Mouse (Mus musculus) lung, postnatal 0 days (tissue): ENCODE measurements at regions not wholly inside any gene's neighbourhood (a gene's known extent, or its start where the extent isn't known, plus 50 kb on each side); places are given as distances from the start of the nearest gene placed in this dataset.
A peak's percentile ranks its signal among the peaks of the same experiment; 100 is the strongest.

Experiments used
- ATAC-seq: fragments of 200-750 bp; cut with Nextera tagmentation; 2 replicates; pipeline ENCODE4 v1.8.0; 2017; ENCODE audit warnings: moderate library complexity
- DNase-seq: peaks from one replicate; pipeline ENCODE4 v3.0.0-alpha.2; 2016; ENCODE audit warnings: low spot score
- H3K27ac ChIP-seq: fragments of 300-500 bp; sonication (generic); 2 replicates; pipeline ENCODE4 v1.5.1; 2014; ENCODE audit warnings: antibody characterized with exemption, mild to moderate bottlenecking, low read length, mixed read lengths
- H3K27me3 ChIP-seq: fragments of 300-500 bp; sonication (generic); replicated peaks from 2 replicates; pipeline ENCODE4 v1.6.1; 2014; ENCODE audit warnings: low read length, mixed read lengths; ENCODE audit not compliant: insufficient read depth
- H3K36me3 ChIP-seq: fragments of 300-500 bp; sonication (generic); 2 replicates; pipeline ENCODE4 v1.6.1; 2014; ENCODE audit warnings: low read length, mixed read lengths; ENCODE audit not compliant: insufficient read depth
- H3K4me1 ChIP-seq: fragments of 300-500 bp; sonication (generic); 2 replicates; pipeline ENCODE4 v1.6.1; 2014; ENCODE audit warnings: antibody characterized with exemption, low read depth, low read length, mixed read lengths; ENCODE audit not compliant: insufficient read depth
- H3K4me2 ChIP-seq: fragments of 300-500 bp; sonication (generic); replicated peaks from 2 replicates; pipeline ENCODE4 v1.6.1; 2014; ENCODE audit warnings: low read depth, mild to moderate bottlenecking, low read length, moderate library complexity, mixed read lengths
- H3K4me3 ChIP-seq: fragments of 300-500 bp; sonication (generic); 2 replicates; pipeline ENCODE4 v1.5.1; 2014; ENCODE audit warnings: low read depth, low read length
- H3K9ac ChIP-seq: fragments of 300-500 bp; sonication (generic); replicated peaks from 2 replicates; pipeline ENCODE4 v1.6.1; 2014; ENCODE audit warnings: low read depth, mild to moderate bottlenecking
- H3K9me3 ChIP-seq: fragments of 300-500 bp; sonication (generic); 2 replicates; pipeline ENCODE4 v1.6.1; 2016; ENCODE audit warnings: low read length, mixed read lengths
- CTCF ChIP-seq: IDR thresholded peaks from 2 replicates; pipeline ENCODE4 v1.5.1; 2016; ENCODE audit warnings: antibody characterized with exemption, mild to moderate bottlenecking
- EP300 ChIP-seq: IDR thresholded peaks from 2 replicates; pipeline ENCODE4 v1.6.1; 2016; ENCODE audit warnings: antibody characterized with exemption, mild to moderate bottlenecking, control low read depth
- WGBS: fragments of 180-500 bp; shearing (Covaris S2); extraction: QIAGEN DNeasy Blood & Tissue Kit; methylation state at CpG from one replicate; pipeline ENCODE4 v1.1.7; 2014; 5-methylcytosine and 5-hydroxymethylcytosine counted together

DNA sequence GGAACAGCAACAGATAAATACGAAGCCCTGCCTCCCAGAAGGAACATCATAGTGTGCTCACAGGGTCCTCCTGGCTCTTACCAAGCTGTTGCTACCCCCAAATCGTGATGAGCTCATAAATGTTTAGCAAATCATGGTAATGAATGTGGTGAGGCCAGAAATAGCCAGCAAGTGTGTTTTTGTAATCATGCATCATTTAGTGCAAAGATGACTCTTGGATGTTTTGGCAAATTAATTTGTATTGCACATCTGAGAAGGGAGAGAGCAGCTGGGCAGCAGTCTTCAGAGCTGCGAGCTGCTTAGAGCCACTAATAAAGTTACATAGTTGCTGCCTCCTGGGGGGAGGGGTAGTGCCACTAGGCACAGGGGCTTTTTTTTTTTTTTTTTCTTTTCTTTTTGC, 79.8 kb upstream of the 4930583I09Rik start:
- Histone ChIP-seq H3K4me2 (no peak overlapping the region), H3K9ac (no peak overlapping the region), H3K36me3 (no peaks in the 10 kb centered on the region), H3K27me3 (no peaks in the 10 kb centered on the region), H3K4me1 (no peaks in the 10 kb centered on the region), H3K9me3 (no peaks in the 10 kb centered on the region), H3K4me3 (no peak overlapping the region), H3K27ac (no peak overlapping the region)
- TF ChIP-seq CTCF (no peak), EP300 (no peak)
- ATAC-seq (no peak), DNase-seq (peak; percentile 25)
- 51% methylated on average over 3 of the region's 3 CpGs for WGBS

DNA sequence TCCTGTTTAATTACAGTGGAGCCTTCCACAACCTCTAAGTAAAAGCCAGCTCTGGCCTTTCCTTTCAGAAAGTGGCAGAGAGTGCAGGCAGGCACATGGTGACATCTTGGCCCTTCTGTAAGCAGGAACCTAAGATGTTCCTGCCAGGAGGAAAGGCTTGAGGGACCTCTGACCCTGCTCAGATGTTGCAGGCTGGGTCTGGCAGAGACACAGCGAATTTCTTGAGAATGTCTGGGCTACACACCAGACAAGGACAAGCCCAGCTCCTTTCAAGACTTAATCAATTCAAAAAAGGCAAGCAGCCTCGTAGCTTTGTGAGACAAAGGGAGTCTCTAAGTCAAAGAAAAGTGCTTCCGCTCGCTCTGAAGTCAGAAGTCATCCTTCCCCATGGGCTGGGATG, 79.2 kb upstream of the 4930583I09Rik start:
- ATAC-seq (no peak), DNase-seq (no peak)
- no peak overlapping the region for H3K27ac ChIP-seq
- no peak overlapping the region for H3K4me3 ChIP-seq
- H3K27me3 ChIP-seq: no peaks in the 10 kb centered on the region
- no peaks in the 10 kb centered on the region for H3K9me3 ChIP-seq
- H3K4me2 ChIP-seq: no peak overlapping the region
- no peak for TF ChIP-seq CTCF
- TF ChIP-seq EP300: no peak
- no peaks in the 10 kb centered on the region for H3K4me1 ChIP-seq
- H3K9ac ChIP-seq: no peak overlapping the region
- WGBS: 27% methylated on average over 4 of the region's 4 CpGs
- H3K36me3 ChIP-seq: no peaks in the 10 kb centered on the region

DNA sequence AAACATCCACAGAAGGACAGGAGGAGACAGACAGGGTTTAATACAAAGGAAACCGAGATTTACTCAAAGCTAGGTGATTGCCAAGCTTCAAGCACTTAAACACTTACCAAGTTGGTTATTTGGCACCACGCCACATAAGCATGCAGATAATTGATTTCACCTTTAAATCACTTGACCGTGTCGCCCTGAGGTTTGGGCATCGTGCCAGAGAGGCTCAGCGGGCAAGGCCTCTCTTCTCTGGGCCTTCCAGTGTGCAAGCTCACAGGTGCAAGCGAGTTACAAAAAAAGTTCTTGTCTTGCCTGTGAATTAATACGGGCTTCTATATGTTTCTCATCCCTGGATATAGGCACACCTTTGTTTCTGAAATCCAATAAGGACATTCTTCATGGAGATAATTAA, 78.4 kb upstream of the 4930583I09Rik start:
- Histone ChIP-seq H3K27me3 (no peaks in the 10 kb centered on the region), H3K4me1 (no peaks in the 10 kb centered on the region), H3K9me3 (no peaks in the 10 kb centered on the region), H3K4me3 (no peak overlapping the region), H3K4me2 (no peak overlapping the region), H3K36me3 (no peaks in the 10 kb centered on the region), H3K9ac (no peak overlapping the region), H3K27ac (no peak overlapping the region)
- DNase-seq (peak; percentile 22), ATAC-seq (no peak; the same call in 1 of the 2 replicates)
- no peak for TF ChIP-seq EP300
- TF ChIP-seq CTCF: no peak
- WGBS: 35% methylated on average over 8 of the region's 8 CpGs

DNA sequence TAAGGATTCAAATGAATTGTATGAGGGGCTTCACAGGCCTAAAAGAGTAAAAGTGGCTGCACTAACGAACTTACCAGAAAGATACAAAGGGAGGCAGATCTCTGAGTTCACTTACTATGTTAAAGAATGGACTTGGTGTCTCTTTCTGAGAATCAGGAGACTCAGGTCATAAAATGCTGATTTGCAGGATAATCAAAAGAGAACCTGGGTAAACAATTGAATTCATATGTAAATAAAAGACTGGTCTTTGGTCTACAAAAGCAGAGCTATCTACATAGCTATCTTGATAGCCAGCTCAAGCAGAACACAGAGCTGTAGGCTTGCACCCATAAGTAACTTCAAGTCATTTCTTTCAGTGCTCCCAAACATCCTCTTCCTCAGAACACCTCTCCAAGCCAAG, 72.8 kb upstream of the 4930583I09Rik start:
- no peak overlapping the region for H3K27ac ChIP-seq
- ATAC-seq (no peak), DNase-seq (no peak)
- no peaks in the 10 kb centered on the region for H3K27me3 ChIP-seq
- no peak for TF ChIP-seq EP300
- no peak for TF ChIP-seq CTCF
- no peaks in the 10 kb centered on the region for H3K9me3 ChIP-seq
- 81% methylated on average over 1 of the region's 1 CpGs for WGBS
- H3K9ac ChIP-seq: no peak overlapping the region
- no peak overlapping the region for H3K4me3 ChIP-seq
- no peaks in the 10 kb centered on the region for H3K36me3 ChIP-seq
- H3K4me2 ChIP-seq: no peak overlapping the region
- H3K4me1 ChIP-seq: no peaks in the 10 kb centered on the region

DNA sequence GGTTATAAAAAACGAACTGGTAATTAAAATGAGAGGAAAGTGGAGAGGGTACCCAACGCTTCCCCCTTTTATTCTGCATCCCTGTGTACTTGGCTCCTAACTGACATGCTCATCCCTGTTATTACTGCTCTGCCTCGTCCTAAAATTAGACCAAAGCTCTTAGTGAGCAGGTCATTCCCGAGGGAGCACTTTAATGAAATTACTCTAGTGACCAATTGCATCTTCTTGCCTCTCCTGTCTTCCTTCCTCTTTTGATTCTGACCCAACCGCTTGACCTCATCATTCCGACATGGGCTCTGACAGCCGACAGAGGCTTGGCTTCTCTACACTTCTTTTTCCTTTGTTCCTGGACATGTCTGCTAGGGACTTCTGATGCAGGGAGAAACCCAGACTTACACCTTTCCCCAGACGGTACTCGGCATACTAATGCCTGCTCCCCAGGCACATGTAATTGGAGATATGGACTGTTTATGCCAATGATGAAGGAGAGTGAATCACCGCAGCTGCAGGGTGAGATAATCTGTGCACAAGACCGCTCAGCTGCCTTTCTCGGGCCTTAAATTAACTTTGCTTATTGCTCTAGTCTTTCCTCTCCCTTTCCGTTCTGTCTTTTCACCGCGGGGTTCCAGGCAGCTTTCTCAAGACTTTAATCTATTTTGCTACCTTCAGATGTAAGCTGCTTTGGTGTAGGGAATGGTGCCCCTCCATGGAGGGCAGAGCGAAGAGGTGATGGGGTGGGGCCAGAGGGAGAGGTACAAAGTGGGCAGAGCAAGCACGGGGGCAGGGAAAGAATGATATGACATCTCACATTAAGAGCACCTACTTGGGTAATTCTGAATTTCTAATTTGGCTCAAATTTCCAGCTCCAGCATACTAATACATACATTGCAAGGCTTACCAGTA, 66.1 kb upstream of the 4930583I09Rik start:
- no peaks in the 10 kb centered on the region for H3K4me1 ChIP-seq
- H3K27me3 ChIP-seq: no peaks in the 10 kb centered on the region
- DNase-seq (no peak), ATAC-seq (no peak)
- no peak for TF ChIP-seq CTCF
- no peak for TF ChIP-seq EP300
- H3K27ac ChIP-seq: no peak overlapping the region
- WGBS: 56% methylated on average over 17 of the region's 17 CpGs
- H3K4me3 ChIP-seq: no peak overlapping the region
- H3K9me3 ChIP-seq: no peaks in the 10 kb centered on the region
- H3K4me2 ChIP-seq: no peak overlapping the region
- H3K36me3 ChIP-seq: no peaks in the 10 kb centered on the region
- H3K9ac ChIP-seq: no peak overlapping the region

DNA sequence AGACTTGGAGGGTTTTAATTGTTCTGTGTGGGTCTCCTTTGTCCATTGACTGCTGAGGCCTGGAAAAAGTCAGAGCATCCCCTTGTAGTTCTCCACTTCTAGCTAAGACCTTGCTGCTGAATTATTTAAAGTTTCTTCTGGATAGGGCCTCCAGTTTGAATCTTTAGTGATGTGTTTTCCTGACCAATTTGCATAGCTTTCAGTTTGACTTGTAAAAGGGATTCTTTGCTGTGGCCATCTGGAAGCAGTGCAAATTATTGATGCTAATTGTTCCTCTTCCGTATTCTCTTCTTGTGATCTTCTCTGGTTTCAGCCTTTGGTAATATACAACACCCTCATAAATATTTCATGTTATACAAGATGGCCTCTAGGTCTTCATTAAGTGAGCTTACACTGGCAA, 61.6 kb upstream of the 4930583I09Rik start:
- no peak for ATAC-seq
- TF ChIP-seq CTCF (no peak), EP300 (no peak)
- no peak for DNase-seq
- no peak overlapping the region for H3K4me2 ChIP-seq
- H3K36me3 ChIP-seq: no peaks in the 10 kb centered on the region
- H3K4me3 ChIP-seq: no peak overlapping the region
- H3K27me3 ChIP-seq: no peaks in the 10 kb centered on the region
- H3K9ac ChIP-seq: no peak overlapping the region
- 85% methylated on average over 1 of the region's 1 CpGs for WGBS
- H3K9me3 ChIP-seq: no peaks in the 10 kb centered on the region
- H3K27ac ChIP-seq: no peak overlapping the region
- no peaks in the 10 kb centered on the region for H3K4me1 ChIP-seq
